Mouse (Mus musculus): ENCODE results near the gene Ogn. TPM values are rescaled to one million over a fixed set of nuclear protein-coding genes. Genes with fewer than 3 reads are reported as not detected.
A peak's percentile ranks its signal among the peaks of the same experiment; 100 is the strongest.
"Not testable (repeated sequence)": the region's sequence is repeated elsewhere in the genome, so short reads cannot be mapped to it uniquely, and the experiment has no call there.

Ogn gene
- total RNA-seq (2021), result 1 to 10 TPM; 6.7 to 7.5 TPM

DNA sequence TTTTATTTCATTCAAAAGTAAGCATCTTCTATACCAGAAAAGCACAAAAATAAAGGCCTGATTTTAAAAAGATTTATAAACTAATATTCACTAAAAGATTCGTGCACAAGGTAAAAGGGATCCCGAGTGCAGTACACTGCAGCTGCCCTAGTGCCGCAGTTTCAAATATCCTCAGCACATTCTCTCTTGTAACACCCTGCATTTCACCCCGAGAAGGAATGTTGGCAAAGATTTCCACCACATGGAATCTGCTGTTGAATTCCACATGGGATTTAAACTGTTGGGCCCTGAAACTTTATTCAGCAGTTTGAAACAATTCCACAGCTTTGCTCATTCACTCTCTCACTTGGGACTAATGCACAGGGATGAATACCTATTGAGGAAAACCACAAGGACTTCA is at the start of gene Ogn:
Gene Ogn (plus strand): TSS at position 333 of the 400 bp plus-strand sequence.
- intact Hi-C loops (cut with DNase I), result no loop called here
- peak in 1 of 2 experiments; percentile 22 for DNase-seq (ENCODE audit: extremely low spot score in 1 of 2, low spot score in 2 of 2)

DNA sequence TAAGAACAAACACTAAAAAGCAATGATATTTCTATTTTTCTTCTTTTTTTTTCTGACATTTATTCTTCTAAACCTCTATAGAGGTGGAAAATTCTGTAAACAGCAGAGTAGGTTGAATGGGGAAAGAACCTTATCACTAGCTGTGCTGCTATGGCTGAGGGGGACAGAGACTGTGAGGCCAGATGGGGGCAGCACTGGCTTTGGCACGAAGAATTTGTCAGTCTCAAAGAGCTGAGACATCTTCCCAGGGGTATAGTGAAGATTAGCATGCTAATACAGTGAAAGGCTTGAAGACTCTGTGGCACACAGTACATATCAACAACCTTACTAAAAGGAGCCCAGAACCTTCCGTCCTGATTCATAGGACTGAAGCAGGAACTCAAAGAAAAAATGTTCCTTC is 48.7 kb upstream of the Ogn start:
- DNase-seq (ENCODE audit: extremely low spot score in 1 of 2, low spot score in 2 of 2), result peak in 1 of 2 experiments; percentile 47
- intact Hi-C loops (cut with DNase I), result no loop called here

DNA sequence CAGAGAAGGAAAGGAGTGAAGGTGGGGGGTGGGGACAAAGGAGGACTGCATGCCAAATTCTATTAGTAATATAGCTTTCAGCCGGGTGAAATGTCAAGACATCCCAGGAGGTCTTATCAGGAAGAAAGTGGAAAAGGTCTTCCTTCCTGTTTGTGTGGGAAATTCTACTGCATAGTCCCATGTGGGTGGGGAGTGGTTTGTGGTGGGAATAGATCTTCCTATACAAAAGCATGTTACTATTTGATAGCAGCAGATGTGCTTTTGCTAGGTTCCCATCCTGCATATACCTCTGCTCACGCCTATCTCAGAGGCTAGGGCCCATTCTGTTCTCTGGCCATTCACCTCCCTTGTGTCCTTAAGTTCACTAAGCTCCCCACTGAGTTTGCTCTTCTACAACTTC is 47.0 kb upstream of the Ogn start:
- DNase-seq (ENCODE audit: extremely low spot score in 1 of 2, low spot score in 2 of 2), result no peak
- intact Hi-C loops (cut with DNase I), result no loop called here

DNA sequence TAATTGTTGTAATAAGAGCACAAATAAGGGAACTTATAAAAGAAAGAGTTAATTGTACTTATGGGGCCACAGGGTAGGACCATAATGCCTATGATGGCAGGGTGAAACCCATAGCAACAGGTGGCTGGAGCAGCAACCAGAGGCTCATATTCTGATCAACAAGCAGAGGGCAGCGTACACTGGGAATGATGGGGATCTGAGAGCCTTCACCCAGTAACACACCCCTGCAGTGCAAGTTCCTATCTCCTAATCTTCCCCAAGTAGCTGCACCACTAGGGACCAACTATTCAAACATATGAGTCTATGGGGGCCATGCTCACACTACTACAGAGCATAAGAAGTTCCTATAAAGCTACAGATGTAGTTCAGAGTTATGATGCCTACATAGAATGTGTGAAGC is 43.5 kb upstream of the Ogn start:
- no peak for DNase-seq (ENCODE audit: extremely low spot score in 1 of 2, low spot score in 2 of 2)
- intact Hi-C loops (cut with DNase I), result no loop called here

DNA sequence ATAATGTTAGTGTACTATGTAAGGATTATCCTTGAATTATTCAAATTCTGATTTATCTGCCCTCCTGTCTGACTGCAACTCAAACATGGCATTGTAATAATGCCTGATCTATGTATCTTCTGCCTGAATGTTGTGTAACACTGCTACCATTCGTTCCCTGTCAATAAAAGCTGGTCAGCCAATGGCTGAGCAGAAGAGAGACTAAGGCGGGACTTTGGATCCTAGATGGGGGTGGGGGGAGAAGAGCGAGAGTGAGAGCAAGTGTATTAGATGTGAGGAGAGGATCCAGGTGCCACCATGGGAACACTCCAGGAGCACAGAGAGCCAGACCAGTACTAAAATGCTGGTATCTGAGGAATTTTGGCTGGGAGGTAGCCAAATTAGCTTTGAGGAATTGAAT is 37.5 kb upstream of the Ogn start:
- intact Hi-C loops (cut with DNase I), result no loop called here

DNA sequence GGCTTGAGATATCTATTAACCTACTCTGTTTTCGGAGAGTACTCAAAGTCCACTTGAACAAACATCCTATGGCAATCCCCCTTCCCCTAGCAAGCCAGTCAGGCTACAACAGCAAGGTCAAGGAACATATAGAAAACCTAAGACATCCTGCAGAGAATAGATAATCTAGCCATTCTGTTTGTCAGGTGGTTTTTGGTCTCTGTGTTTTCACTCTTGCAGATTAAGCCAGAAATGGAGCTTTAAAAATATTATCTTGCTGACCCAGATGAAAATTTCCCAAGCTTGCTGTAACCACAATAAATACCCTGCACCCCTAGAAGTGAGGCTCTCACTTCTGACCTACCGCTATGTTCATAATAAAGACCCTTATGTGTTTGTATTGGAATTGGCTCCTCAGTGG is 36.4 kb upstream of the Ogn start:
- no peak for DNase-seq (ENCODE audit: extremely low spot score in 1 of 2, low spot score in 2 of 2)
- intact Hi-C loops (cut with DNase I), result no loop called here

More for the DNA sequence above, 37.5 kb upstream of the Ogn start:
- DNase-seq (ENCODE audit: extremely low spot score in 1 of 2, low spot score in 2 of 2), result no peak

DNA sequence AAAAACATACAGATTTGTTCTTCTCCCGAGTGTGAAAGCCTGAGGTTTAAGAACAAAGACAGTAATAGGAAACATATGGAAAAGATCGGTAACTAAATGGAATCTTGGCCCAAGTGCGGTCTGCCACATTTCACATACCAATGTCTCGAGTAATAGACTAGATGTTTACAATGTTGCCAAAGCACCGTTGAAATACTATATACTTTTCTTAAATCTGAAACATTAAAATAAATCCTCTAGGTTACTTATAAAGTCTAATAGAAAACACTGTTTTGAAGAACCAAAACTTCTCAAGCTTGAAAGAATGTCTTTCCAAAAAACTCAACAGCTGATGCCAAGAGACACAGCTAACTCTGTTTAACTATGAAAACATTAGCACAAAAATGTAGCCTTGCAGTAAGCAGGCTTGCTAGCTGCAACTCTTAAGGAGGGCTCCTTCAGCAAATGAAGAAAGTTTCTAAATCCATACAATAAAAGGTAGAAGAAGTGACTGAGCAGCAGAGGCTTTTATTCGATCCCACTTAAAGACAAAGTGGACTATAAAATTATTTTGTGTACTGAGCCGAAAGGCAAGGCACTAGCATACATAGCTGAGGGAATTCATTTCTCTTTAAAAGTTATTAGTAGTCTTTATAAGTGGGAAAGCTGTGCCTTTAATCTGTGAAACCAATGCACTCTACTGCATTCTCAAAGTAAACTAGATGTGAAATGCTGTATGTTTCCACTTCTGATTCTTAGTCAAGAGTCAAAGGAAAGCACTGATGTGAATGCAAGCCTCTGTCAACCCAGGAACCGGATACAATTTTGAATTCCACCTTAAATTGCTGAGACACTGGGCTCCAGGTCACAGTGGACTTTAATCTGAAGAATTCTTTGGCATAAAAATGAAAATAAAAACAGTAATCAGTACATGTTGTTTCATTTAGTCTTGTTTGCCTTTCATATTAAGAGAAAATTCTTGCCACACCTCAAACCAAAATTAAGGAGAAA is 26.0 kb upstream of the Ogn start, which contains the start of gene Omd:
Gene Omd (plus strand): TSS at position 922 of the 990 bp plus-strand sequence.
- intact Hi-C loops (cut with DNase I), result no loop called here
- DNase-seq (ENCODE audit: extremely low spot score in 1 of 2, low spot score in 2 of 2), result no peak

DNA sequence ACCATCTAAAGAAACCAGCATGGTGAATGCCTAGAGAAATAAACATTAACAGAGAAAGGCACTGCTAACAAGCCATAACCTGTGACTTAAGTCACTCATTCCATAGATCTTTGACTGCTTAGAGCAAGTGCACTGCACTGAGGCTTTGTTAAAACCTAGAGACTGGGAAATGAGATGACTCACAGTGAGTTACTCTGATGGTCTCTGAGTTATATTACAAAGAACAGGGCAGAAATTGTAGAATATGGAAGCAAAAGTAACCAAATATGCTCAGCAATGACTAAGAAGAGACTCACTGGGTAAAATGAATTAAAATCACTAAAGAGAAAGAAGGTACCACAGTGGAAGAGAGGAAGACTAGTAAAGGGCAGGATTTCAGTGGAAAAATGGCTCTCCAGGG is 24.0 kb upstream of the Ogn start:
- intact Hi-C loops (cut with DNase I), result no loop called here

DNA sequence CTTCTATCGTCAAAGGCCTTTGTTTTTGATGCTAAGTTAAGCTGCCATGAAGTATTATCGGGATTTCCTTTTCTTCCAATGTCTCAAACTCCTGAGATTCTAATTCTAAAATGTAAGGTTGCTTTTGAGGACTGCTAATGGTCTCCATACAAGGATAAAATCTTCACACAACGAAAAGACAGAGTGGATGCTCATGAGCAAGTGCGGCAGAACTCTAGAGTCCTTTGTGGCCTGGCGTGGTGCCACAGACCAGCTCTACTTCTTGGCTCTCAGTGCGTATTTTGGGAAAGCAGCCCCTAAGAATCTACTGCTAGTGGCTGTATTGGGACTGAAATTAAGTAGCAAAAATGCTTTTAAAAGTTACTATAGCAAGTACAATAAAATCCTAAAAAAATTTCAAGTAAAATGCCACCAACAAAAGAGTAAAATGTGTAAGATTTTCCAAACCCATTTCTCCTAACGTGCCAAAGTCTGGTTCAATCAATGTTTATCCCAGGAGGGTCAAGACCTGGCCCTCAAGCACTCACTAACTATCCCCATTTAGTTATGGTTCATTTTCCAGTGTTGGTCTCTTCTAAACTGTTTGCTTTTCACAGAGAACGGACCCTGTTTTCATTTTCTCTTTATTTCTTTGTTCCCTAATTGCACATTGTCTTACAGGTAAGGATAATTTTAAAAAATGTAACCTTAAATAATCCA is 23.4 kb upstream of the Ogn start:
- intact Hi-C loops (cut with DNase I), result no loop called here
- peak in 1 of 2 experiments; percentile 43 for DNase-seq (ENCODE audit: extremely low spot score in 1 of 2, low spot score in 2 of 2)

More for the DNA sequence above, 24.0 kb upstream of the Ogn start:
- DNase-seq (ENCODE audit: extremely low spot score in 1 of 2, low spot score in 2 of 2), result no peak

DNA sequence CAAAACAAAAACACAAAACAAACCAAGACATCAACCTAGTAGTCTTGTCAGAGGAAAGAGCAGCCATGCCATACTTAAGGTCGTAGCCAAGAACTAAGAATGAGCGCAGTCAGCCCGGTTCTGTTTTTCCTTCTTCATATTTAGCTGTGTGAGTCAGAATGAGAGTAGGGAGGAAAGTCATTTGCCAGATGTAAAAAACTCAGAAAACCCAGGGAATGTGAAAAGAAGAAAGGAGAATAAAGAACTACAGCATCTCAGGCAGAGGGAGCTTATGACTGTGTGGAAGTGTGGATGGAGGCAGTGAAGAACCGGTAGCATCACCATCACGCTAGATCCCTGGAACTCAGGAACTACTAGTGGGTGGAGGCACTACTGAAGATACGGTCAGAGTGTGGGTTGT is 21.8 kb upstream of the Ogn start:
- no peak for DNase-seq (ENCODE audit: extremely low spot score in 1 of 2, low spot score in 2 of 2)
- intact Hi-C loops (cut with DNase I), result no loop called here

DNA sequence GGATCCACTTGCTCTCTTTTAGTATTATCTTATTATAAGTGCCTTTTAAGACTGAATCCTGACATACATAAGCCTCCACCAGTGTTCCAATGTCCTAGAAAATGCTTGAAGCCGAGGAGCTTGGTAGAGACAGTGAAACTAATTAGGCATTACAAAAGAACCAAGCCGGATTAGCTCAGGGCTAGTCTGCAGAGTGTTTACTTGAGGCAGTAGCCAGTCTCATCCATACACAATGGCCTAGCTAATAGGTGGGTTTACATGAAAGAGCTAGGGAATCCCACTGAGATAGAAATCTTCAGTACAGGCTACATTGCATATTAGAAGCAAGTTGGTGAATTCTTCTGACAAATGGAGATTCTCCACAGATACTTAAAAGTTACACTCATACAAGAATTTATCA is 5.3 kb upstream of the Ogn start:
- DNase-seq (ENCODE audit: extremely low spot score in 1 of 2, low spot score in 2 of 2); intact Hi-C loops (cut with DNase I): not testable (repeated sequence)

DNA sequence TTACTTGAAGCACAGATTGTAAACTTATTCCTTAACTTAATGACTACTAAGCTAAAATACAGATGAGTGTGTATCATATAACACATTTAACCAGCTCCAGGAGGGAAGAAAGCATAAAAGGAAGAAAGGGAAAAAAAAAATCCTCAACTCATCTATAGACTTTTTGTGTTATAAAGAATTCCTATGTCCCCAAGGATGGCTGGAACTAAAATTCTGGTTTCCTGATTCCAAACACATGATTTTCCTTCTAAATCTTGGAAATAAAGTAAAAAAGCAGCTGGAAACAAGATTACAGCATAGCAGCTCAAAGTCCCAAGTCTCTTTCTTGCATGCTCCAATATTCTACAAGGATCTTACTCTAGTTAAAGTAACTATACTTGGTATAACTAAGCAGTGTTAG is 4.2 kb upstream of the Ogn start:
- no peak for DNase-seq (ENCODE audit: extremely low spot score in 1 of 2, low spot score in 2 of 2)
- intact Hi-C loops (cut with DNase I), result no loop called here

DNA sequence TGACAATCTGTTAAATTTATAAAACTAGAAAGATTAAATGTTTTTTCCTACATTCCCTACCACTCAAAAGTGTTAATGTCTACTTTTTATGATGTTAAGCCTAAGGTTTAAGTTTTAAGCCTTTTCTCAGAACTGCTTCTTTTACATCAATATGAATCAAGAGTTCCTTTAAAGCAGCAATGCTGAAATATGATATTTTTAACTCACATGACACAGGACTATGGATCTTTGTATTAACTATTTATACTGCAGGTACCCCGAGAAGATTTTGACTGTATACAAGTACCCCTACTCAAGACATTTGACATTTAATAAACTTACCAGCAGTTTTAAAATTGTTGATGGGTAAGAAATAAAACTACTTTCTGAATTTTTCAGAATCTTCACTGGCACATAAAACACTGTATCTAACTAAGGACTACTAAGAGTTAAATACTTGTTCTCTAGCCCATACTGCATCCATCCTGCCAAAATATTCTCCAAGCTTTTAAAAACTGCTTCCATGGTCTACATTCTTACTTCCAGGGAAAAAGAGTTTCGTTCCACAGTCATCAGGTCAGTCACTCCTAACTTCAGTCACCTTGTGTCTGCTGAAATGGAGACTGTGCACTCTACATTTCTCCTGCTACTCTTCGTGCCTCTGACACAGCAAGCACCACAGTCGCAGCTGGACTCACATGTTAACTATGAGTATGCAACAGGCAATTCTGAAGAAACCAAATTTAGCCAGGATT is 910 bp downstream of the Ogn start:
- intact Hi-C loops (cut with DNase I), result no loop called here
- no peak for DNase-seq (ENCODE audit: extremely low spot score in 1 of 2, low spot score in 2 of 2)

DNA sequence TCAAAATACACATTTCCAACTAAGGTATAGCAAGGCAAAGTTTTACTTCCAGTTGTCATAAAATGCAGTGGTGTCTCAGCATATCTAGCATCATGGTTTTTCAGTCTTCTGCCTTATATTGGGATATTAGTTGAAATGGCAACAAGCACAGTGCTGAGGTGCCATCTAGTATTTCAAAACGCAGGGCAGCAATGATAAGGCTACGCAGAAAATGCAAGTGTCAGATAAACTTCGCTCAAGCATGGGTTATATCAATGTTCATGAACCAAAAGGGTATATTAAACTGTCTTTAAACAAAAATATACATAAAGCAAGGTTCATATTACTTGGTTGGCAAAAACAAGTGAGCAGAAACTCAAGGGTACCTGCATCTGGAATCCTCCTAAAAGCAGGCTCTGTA is 9.2 kb downstream of the Ogn start:
- DNase-seq (ENCODE audit: extremely low spot score in 1 of 2, low spot score in 2 of 2), result no peak
- intact Hi-C loops (cut with DNase I), result no loop called here

DNA sequence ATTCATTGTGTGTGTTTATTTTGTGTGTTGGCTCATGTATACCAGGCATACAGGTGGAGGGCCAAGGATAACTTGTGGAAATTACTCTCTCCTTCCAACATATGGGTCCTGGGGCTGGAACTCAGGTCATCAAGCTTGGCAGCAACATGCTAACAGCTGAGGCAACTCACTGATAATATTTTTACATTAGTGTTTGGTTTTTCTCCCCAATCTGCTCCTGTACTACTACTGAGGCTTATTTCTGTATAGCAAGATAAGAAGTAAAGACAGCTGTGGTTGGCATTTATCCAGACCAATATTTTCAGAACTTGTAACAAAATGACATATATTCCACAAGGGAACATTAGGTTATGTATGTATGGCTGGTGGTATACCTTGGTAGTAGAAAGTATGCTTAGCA is 10.5 kb downstream of the Ogn start:
- intact Hi-C loops (cut with DNase I), result no loop called here
- DNase-seq (ENCODE audit: extremely low spot score in 1 of 2, low spot score in 2 of 2), result no peak

DNA sequence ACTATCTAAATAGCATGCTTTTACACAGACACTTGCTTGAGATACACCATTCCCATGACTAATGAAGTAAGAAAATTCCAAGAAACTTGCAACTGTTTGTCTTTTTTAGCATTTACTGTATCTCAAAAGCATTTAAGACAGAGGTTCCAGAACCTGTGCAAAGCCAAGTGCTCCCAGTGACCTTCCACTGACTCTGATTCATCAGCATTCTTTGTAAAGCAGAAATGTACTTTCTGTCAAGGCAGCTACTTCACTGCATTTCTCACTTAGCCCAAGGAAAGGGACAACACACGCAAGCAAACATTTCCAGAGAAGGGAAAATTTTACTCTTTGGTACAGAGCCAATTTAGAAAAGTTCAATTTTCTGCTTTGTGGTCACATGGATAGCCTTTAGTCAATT is 15.4 kb downstream of the Ogn start:
- DNase-seq (ENCODE audit: extremely low spot score in 1 of 2, low spot score in 2 of 2), result no peak
- intact Hi-C loops (cut with DNase I), result no loop called here

DNA sequence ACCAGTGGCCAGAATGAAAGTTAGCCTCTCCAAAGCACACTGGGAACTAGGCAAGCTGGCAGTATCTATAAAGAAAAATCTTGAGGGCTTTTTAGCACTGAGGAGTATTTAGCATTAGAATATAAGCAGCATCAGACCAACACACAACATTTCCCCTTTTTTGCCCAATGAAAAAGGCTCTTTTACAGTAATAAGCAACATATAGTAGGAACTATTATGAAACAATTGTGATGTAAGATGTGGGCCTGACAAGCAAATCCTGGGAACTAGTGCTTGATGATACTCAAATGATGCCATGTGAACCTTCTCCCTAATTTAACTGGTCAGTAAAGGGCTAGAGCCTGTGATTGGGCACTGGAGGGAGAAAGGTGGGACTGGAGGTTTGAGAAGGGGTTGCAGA is 20.3 kb downstream of the Ogn start:
- no peak for DNase-seq (ENCODE audit: extremely low spot score in 1 of 2, low spot score in 2 of 2)
- intact Hi-C loops (cut with DNase I), result no loop called here

DNA sequence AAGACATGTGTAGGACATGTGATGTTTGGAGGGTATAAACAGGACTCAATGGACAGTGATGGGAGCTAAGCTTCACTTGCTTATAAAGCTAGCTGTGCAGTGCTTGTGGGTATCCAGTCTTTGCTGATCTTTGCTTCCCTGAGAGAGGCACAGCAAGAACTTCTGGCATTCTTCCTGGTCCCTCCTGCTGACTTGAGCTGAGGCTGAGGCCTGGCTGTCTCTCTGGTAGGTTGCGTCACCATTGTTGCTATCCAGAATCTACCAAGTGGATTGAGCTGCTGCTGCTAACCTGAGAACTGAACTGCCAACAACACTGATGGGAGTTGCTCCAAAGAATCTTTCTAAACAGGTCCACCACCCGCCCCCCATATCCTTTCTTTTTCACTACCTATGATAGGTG is 21.2 kb downstream of the Ogn start:
- no peak for DNase-seq (ENCODE audit: extremely low spot score in 1 of 2, low spot score in 2 of 2)
- intact Hi-C loops (cut with DNase I), result no loop called here

DNA sequence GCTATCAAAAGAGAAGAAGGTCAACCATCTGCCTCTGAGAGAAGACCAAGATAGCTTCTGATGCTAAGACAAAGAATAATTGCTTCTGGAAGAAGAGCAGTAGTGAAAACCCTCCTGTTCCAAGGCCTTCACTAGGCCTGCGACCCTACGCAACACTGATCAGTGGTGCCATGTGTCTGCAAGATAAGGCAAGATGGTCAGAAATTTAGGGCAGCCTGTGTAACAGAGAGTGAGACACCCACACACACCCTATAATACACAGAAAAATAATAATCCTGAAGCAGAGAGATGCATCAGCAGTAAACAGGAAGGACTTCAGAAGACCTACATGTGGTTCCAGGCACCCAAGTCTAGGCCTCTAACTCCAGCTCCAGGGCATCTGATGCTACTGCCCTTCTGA is 32.1 kb downstream of the Ogn start:
- intact Hi-C loops (cut with DNase I), result no loop called here
- no peak for DNase-seq (ENCODE audit: extremely low spot score in 1 of 2, low spot score in 2 of 2)

All from left cerebral cortex, postnatal 10 days (tissue).